Mouse (Mus musculus) embryonic facial prominence, embryonic 15.5 days (tissue): Measurements from ENCODE around the gene Shank3. TPM values are rescaled to one million over a fixed set of nuclear protein-coding genes. Genes with fewer than 3 reads are reported as not detected.
A peak's percentile ranks its signal among the peaks of the same experiment; 100 is the strongest.

Experiments used
- ATAC-seq: fragments of 200-750 bp; cut with Nextera tagmentation; 2 replicates; pipeline ENCODE4 v1.8.0; 2017; ENCODE audit warnings: low read depth, moderate TSS enrichment; ENCODE audit not compliant: insufficient number of reproducible peaks, low FRiP score, low TSS enrichment
- H3K27ac ChIP-seq: fragments of 300-500 bp; sonication (generic); replicated peaks from 2 replicates; pipeline ENCODE4 v1.5.1; 2015; ENCODE audit warnings: mild to moderate bottlenecking, inconsistent platforms
- H3K27me3 ChIP-seq: fragments of 300-500 bp; sonication (generic); 2 replicates; pipeline ENCODE4 v1.6.1; 2015; ENCODE audit warnings: inconsistent platforms
- H3K36me3 ChIP-seq: fragments of 300-500 bp; sonication (generic); 2 replicates; pipeline ENCODE4 v1.6.1; 2015; ENCODE audit warnings: mild to moderate bottlenecking, inconsistent platforms
- H3K4me1 ChIP-seq: fragments of 300-500 bp; sonication (generic); 2 replicates; pipeline ENCODE4 v1.6.1; 2015; ENCODE audit warnings: inconsistent platforms
- H3K4me2 ChIP-seq: fragments of 300-500 bp; sonication (generic); replicated peaks from 2 replicates; pipeline ENCODE4 v1.6.1; 2015; ENCODE audit warnings: mild to moderate bottlenecking, inconsistent platforms
- H3K4me3 ChIP-seq: fragments of 300-500 bp; sonication (generic); replicated peaks from 2 replicates; pipeline ENCODE4 v1.5.1; 2015; ENCODE audit warnings: mild to moderate bottlenecking, inconsistent platforms
- H3K9ac ChIP-seq: fragments of 300-500 bp; sonication (generic); 2 replicates; pipeline ENCODE4 v1.6.1; 2015; ENCODE audit warnings: inconsistent platforms
- H3K9me3 ChIP-seq: fragments of 300-500 bp; sonication (generic); replicated peaks from 2 replicates; pipeline ENCODE4 v1.6.1; 2016; ENCODE audit warnings: inconsistent platforms
- WGBS: fragments of 180-500 bp; shearing (Covaris S2); methylation state at CpG from one replicate; pipeline ENCODE4 v1.1.7; 2015; 5-methylcytosine and 5-hydroxymethylcytosine counted together
- polyA plus RNA-seq: library from polyadenylated mRNA; unstranded; fragments of >200 nt; fragmentation: Nextera tagmentation; extraction: Ambion mirVana; gene quantifications from 2 replicates; pipeline ENCODE4 v1.2.1, GENCODE M21; 2015

The Shank3 gene
- polyA plus RNA-seq: 2.3 and 3.0 TPM in 2 replicates

GRCm38 (mm10) chr15:89498961-89499688 is at the start of gene Shank3:
Shank3 (plus strand) TSS chr15:89499623.
- under 1% methylated on average over 53 of the region's 72 CpGs for WGBS
- Histone ChIP-seq H3K27ac (peak within 1 kb of the TSS; percentile 74), H3K9me3 (no peaks in the 10 kb centered on the region), H3K4me2 (peak within 1 kb of the TSS; percentile 95), H3K9ac (peak within 1 kb of the TSS; percentile 50), H3K4me3 (peak within 1 kb of the TSS; percentile 75), H3K4me1 (peaks cover 17% of the 10 kb centered on the region), H3K36me3 (peaks cover 9% of the 10 kb centered on the region; the same call in 1 of the 2 replicates), H3K27me3 (peaks cover 17% of the 10 kb centered on the region; the same call in 1 of the 2 replicates)
- ATAC-seq: peak; percentile 58

DNA sequence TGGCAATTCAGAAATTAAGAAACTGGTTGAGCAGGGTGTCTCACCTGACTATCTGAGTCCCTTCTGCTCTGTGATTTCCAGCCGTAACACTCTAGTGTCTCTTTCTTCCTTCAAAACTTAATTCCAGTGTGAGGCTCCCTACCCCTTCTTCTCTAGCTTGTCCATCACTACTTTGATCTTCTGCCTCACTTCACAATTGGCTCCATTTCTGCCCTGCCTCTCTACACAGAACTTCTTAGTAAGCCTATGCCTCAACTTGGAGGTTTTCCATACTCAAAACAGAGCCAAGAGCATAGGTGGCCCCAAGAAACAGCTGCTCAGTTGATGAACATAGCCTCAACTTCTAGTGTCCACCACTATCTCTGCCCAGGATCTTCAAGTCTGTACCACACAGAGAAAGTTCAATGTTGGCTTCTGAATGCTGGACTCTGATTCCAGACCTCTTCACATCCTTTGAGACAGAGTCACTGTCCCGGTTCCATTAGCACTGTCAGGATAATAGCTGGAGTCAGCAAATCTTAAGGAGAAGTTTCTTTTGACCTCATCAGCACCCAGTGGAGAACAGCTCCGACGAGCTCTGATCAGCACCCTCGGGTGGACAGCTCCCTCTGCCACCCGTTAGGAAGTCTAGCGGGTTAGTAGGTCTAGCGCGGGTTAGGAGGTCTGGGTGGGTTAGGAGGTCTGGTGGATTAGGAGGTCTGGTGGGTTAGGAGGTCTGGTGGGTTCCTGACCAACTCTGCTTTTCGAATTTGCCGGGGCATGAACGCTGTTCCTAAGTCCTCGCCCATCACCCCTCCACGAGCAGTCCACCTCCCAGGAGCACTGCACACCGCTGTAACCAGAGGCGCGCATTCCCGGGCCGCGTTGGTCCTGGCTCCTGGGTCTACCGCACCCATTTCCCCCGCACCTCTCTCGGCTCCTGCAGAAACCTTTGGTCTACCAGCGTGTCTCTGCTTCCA is 46.2 kb upstream of the Shank3 start:
- Histone ChIP-seq H3K27ac (no peak overlapping the region), H3K27me3 (peaks cover 28% of the 10 kb centered on the region), H3K4me1 (peaks cover 12% of the 10 kb centered on the region), H3K4me2 (peak overlapping the region; percentile 88), H3K36me3 (no peaks in the 10 kb centered on the region), H3K4me3 (peak overlapping the region; percentile 40), H3K9me3 (no peaks in the 10 kb centered on the region), H3K9ac (no peak overlapping the region)
- ATAC-seq: 0 out of 2 replicates have a peak, but pooled peaks have one; percentile 8
- 4% methylated on average over 24 of the region's 24 CpGs for WGBS

- no peaks in the 10 kb centered on the region for H3K9me3 ChIP-seq
- peaks cover 12% of the 10 kb centered on the region for H3K4me1 ChIP-seq
- peaks cover 25% of the 10 kb centered on the region for H3K27me3 ChIP-seq
- H3K9ac ChIP-seq: no peak within 1 kb of the TSS
- 3% methylated on average over 53 of the region's 53 CpGs for WGBS
- ATAC-seq: peak; percentile 52
- no peak within 1 kb of the TSS for H3K27ac ChIP-seq
- peak within 1 kb of the TSS; percentile 40 for H3K4me3 ChIP-seq
- H3K36me3 ChIP-seq: no peaks in the 10 kb centered on the region
- peak within 1 kb of the TSS; percentile 88 for H3K4me2 ChIP-seq
Measured at GRCm38 (mm10) chr15:89453865-89454478, 45.5 kb upstream of the Shank3 start, which contains the start of gene Mapk8ip2. Mapk8ip2 (plus strand) TSS chr15:89453913.

- Histone ChIP-seq H3K27ac (no peak overlapping the region), H3K36me3 (no peaks in the 10 kb centered on the region), H3K9me3 (no peaks in the 10 kb centered on the region), H3K4me3 (no peak overlapping the region), H3K4me2 (no peak overlapping the region), H3K4me1 (peaks cover 12% of the 10 kb centered on the region), H3K27me3 (peaks cover 23% of the 10 kb centered on the region), H3K9ac (no peak overlapping the region)
- 10% methylated on average over 4 of the region's 6 CpGs for WGBS
- ATAC-seq: no peak
Measured at GRCm38 (mm10) chr15:89454857-89455256, 44.6 kb upstream of the Shank3 start.

- WGBS: 67% methylated on average over 6 of the region's 6 CpGs
- Histone ChIP-seq H3K4me2 (no peak overlapping the region), H3K4me3 (no peak overlapping the region), H3K9ac (no peak overlapping the region), H3K9me3 (no peaks in the 10 kb centered on the region), H3K36me3 (no peaks in the 10 kb centered on the region), H3K27me3 (peaks cover 23% of the 10 kb centered on the region), H3K27ac (no peak overlapping the region), H3K4me1 (peaks cover 12% of the 10 kb centered on the region)
- no peak for ATAC-seq
Measured at GRCm38 (mm10) chr15:89455642-89456041, 43.8 kb upstream of the Shank3 start.

GRCm38 (mm10) chr15:89458942-89459341 is 40.5 kb upstream of the Shank3 start:
- Histone ChIP-seq H3K36me3 (no peaks in the 10 kb centered on the region), H3K4me3 (no peak overlapping the region)

GRCm38 (mm10) chr15:89459821-89460220 is 39.6 kb upstream of the Shank3 start:
- no peak overlapping the region for H3K4me2 ChIP-seq
- no peaks in the 10 kb centered on the region for H3K9me3 ChIP-seq
- no peak overlapping the region for H3K9ac ChIP-seq
- H3K36me3 ChIP-seq: no peaks in the 10 kb centered on the region
- no peak for ATAC-seq
- H3K4me3 ChIP-seq: no peak overlapping the region
- no peaks in the 10 kb centered on the region for H3K4me1 ChIP-seq
- peaks cover 6% of the 10 kb centered on the region for H3K27me3 ChIP-seq
- WGBS: 85% methylated on average over 7 of the region's 7 CpGs
- H3K27ac ChIP-seq: no peak overlapping the region

More at GRCm38 (mm10) chr15:89458942-89459341, 40.5 kb upstream of the Shank3 start:
- Histone ChIP-seq H3K9ac (no peak overlapping the region), H3K27ac (no peak overlapping the region), H3K27me3 (peaks cover 14% of the 10 kb centered on the region), H3K4me2 (no peak overlapping the region), H3K9me3 (no peaks in the 10 kb centered on the region), H3K4me1 (peaks cover 6% of the 10 kb centered on the region)
- WGBS: 91% methylated on average over 15 of the region's 15 CpGs
- ATAC-seq: no peak

DNA sequence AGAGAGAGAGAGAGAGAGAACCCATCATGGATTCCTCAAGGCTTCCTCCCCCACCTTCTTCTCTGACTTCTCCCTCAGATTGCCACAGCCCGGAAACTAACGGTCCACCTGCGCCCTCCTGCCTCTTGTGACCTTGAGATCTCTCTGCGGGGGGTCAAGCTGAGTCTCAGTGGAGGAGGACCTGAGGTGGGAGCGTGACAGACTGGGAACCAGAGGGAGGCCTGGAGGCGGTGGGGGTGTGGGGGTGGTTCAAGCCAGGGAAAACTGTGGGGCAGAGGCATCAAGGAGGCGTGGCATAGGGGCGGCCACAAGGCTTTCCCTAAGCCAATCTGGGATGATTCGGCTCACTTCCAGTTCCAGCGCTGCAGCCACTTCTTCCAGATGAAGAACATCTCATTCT is 39.1 kb upstream of the Shank3 start:
- Histone ChIP-seq H3K4me1 (no peaks in the 10 kb centered on the region), H3K9me3 (no peaks in the 10 kb centered on the region), H3K4me2 (no peak overlapping the region), H3K27ac (no peak overlapping the region), H3K27me3 (0 out of 2 replicates have a peak, but pooled peaks cover 2% of the 10 kb centered on the region), H3K9ac (no peak overlapping the region), H3K36me3 (no peaks in the 10 kb centered on the region), H3K4me3 (no peak overlapping the region)
- ATAC-seq: no peak
- 75% methylated on average over 10 of the region's 10 CpGs for WGBS

DNA sequence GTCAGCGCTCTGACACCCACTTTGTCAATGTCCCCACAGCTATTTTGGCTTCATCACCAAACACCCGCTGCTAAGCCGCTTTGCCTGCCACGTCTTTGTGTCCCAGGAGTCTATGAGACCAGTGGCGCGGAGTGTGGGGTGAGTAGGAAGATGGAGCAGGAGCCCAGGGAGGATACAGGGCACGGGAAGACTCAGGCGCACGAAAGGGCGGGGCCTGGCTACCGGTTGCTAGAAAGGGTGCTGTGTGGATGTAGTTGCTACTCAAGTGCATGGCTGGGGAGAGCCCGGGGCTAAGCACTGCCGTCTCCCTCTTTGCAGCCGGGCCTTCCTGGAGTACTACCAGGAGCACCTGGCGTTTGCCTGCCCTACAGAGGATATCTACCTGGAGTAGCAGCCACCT is 38.1 kb upstream of the Shank3 start:
- Histone ChIP-seq H3K27ac (no peak overlapping the region), H3K4me1 (no peaks in the 10 kb centered on the region), H3K36me3 (no peaks in the 10 kb centered on the region), H3K4me2 (no peak overlapping the region), H3K9me3 (no peaks in the 10 kb centered on the region), H3K27me3 (0 out of 2 replicates have a peak, but pooled peaks cover 2% of the 10 kb centered on the region), H3K4me3 (no peak overlapping the region), H3K9ac (no peak overlapping the region)
- no peak for ATAC-seq
- WGBS: 82% methylated on average over 15 of the region's 15 CpGs

- Histone ChIP-seq H3K27ac (no peak overlapping the region), H3K27me3 (0 out of 2 replicates have a peak, but pooled peaks cover 2% of the 10 kb centered on the region), H3K4me2 (no peak overlapping the region), H3K4me1 (no peaks in the 10 kb centered on the region), H3K4me3 (no peak overlapping the region), H3K9me3 (no peaks in the 10 kb centered on the region), H3K9ac (no peak overlapping the region), H3K36me3 (no peaks in the 10 kb centered on the region)
- no peak for ATAC-seq
- 77% methylated on average over 7 of the region's 7 CpGs for WGBS
Measured at GRCm38 (mm10) chr15:89462176-89462575, 37.2 kb upstream of the Shank3 start.
